Mouse (Mus musculus) midbrain, postnatal 0 days (tissue): ENCODE results near the gene Phkg2. TPM values are rescaled to one million over a fixed set of nuclear protein-coding genes. Genes with fewer than 3 reads are reported as not detected.

Experiments used
- ATAC-seq: fragments of 200-750 bp; cut with Nextera tagmentation; 2 replicates; pipeline ENCODE4 v1.8.0; 2017; ENCODE audit warnings: moderate number of reproducible peaks, mild to moderate bottlenecking, moderate TSS enrichment, moderate library complexity; ENCODE audit not compliant: low FRiP score
- DNase-seq: peaks from one replicate; pipeline ENCODE4 v3.0.0-alpha.2; 2015; ENCODE audit warnings: low spot score
- H3K27ac ChIP-seq: fragments of 300-500 bp; sonication (generic); 2 replicates; pipeline ENCODE4 v1.5.1; 2014; ENCODE audit warnings: low read depth, mild to moderate bottlenecking, low read length, mixed read lengths
- H3K27me3 ChIP-seq: fragments of 300-500 bp; sonication (generic); 2 replicates; pipeline ENCODE4 v1.6.1; 2014; ENCODE audit warnings: low read length, control low read depth, mixed read lengths; ENCODE audit not compliant: insufficient read depth
- H3K36me3 ChIP-seq: fragments of 300-500 bp; sonication (generic); 2 replicates; pipeline ENCODE4 v1.6.1; 2014; ENCODE audit warnings: low read length, control low read depth, mixed read lengths; ENCODE audit not compliant: insufficient read depth
- H3K4me1 ChIP-seq: fragments of 300-500 bp; sonication (generic); 2 replicates; pipeline ENCODE4 v1.6.1; 2014; ENCODE audit warnings: mild to moderate bottlenecking, control low read depth, antibody characterized with exemption, low read length, mixed read lengths; ENCODE audit not compliant: insufficient read depth
- H3K4me2 ChIP-seq: fragments of 300-500 bp; sonication (generic); 2 replicates; pipeline ENCODE4 v1.6.1; 2014; ENCODE audit warnings: low read depth, mild to moderate bottlenecking, low read length, mixed read lengths; ENCODE audit not compliant: poor library complexity, severe bottlenecking
- H3K4me3 ChIP-seq: fragments of 300-500 bp; sonication (generic); 2 replicates; pipeline ENCODE4 v1.5.1; 2014; ENCODE audit warnings: low read depth, mild to moderate bottlenecking, low read length, moderate library complexity
- H3K9ac ChIP-seq: fragments of 300-500 bp; sonication (generic); replicated peaks from 2 replicates; pipeline ENCODE4 v1.6.1; 2014; ENCODE audit warnings: mild to moderate bottlenecking, low read length, moderate library complexity, mixed read lengths; ENCODE audit not compliant: poor library complexity, severe bottlenecking
- H3K9me3 ChIP-seq: fragments of 300-500 bp; sonication (generic); 2 replicates; pipeline ENCODE4 v1.6.1; 2016; ENCODE audit warnings: low read length, control low read depth
- CTCF ChIP-seq: IDR thresholded peaks from 2 replicates; pipeline ENCODE4 v1.5.1; 2016; ENCODE audit warnings: antibody characterized with exemption, mild to moderate bottlenecking
- WGBS: fragments of 180-500 bp; shearing (Covaris S2); extraction: QIAGEN DNeasy Blood & Tissue Kit; methylation state at CpG from one replicate; pipeline ENCODE4 v1.1.7; 2014; 5-methylcytosine and 5-hydroxymethylcytosine counted together
- polyA plus RNA-seq: library from polyadenylated mRNA; unstranded; fragments of >200 nt; fragmentation: Nextera tagmentation; extraction: Ambion mirVana; gene quantifications from 2 replicates; pipeline ENCODE4 v1.2.1, GENCODE M21; 2015
- total RNA-seq: library from RNA; depleted of rRNA; stranded (reverse); fragments of >200 nt; gene quantifications from 2 replicates; pipeline ENCODE4 v1.2.3, GENCODE M21; 2014

Gene Phkg2
- total and polyA plus RNA-seq, 2 experiments from 2014 or later = 54.0 to 62.5 TPM

DNA sequence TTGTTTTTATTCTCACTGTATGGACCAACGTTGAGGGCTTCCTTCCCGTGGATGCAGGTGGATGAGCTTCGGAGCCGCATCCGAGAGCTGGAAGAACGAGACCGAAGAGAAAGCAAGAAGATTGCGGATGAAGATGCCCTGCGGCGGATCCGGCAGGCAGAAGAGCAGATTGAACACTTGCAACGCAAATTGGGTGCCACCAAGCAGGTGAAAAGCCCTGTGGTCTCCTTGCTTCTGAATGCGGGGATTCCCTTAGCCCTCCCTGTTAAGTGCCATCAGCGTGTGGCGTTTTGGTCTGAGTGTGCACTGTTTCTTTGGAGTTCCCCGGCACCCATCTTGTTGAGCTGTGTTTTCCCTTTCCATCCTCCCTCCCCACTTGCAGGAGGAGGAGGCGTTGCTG lies 23.6 kb downstream of the Phkg2 start:
- Histone ChIP-seq H3K4me2 (no peak overlapping the region), H3K27me3 (no peaks in the 10 kb centered on the region), H3K27ac (no peak overlapping the region), H3K4me3 (no peak overlapping the region), H3K9ac (no peak overlapping the region), H3K36me3 (peaks cover 90% of the 10 kb centered on the region), H3K4me1 (no peaks in the 10 kb centered on the region), H3K9me3 (no peaks in the 10 kb centered on the region)
- 96% methylated on average over 17 of the region's 17 CpGs for WGBS
- no peak for TF ChIP-seq CTCF
- ATAC-seq (no peak), DNase-seq (no peak)

- no peaks in the 10 kb centered on the region for H3K4me1 ChIP-seq
- no peaks in the 10 kb centered on the region for H3K9me3 ChIP-seq
- DNase-seq (no peak), ATAC-seq (no peak)
- no peaks in the 10 kb centered on the region for H3K27me3 ChIP-seq
- 95% methylated on average over 7 of the region's 7 CpGs for WGBS
- no peak overlapping the region for H3K9ac ChIP-seq
- H3K36me3 ChIP-seq = peaks cover 85% of the 10 kb centered on the region
- no peak overlapping the region for H3K4me2 ChIP-seq
- no peak for TF ChIP-seq CTCF
- H3K4me3 ChIP-seq = no peak overlapping the region
- H3K27ac ChIP-seq = no peak overlapping the region
These were observed 27.5 kb downstream of the Phkg2 start for GRCm38 (mm10) chr7:127600612-127601011.

- 84% methylated on average over 4 of the region's 4 CpGs for WGBS
- no peak for TF ChIP-seq CTCF
- Histone ChIP-seq H3K4me1 (no peaks in the 10 kb centered on the region), H3K9me3 (no peaks in the 10 kb centered on the region), H3K9ac (no peak overlapping the region), H3K27me3 (no peaks in the 10 kb centered on the region), H3K36me3 (peaks cover 73% of the 10 kb centered on the region), H3K27ac (no peak overlapping the region), H3K4me3 (no peak overlapping the region), H3K4me2 (no peak overlapping the region)
- no peak for DNase-seq
- ATAC-seq = no peak
These were observed 28.6 kb downstream of the Phkg2 start for GRCm38 (mm10) chr7:127601735-127602134.

GRCm38 (mm10) chr7:127602903-127603302 lies 29.8 kb downstream of the Phkg2 start:
- no peak for TF ChIP-seq CTCF
- Histone ChIP-seq H3K27ac (no peak overlapping the region), H3K9me3 (no peaks in the 10 kb centered on the region), H3K4me3 (no peak overlapping the region), H3K27me3 (no peaks in the 10 kb centered on the region), H3K4me1 (no peaks in the 10 kb centered on the region), H3K4me2 (no peak overlapping the region), H3K36me3 (peaks cover 72% of the 10 kb centered on the region), H3K9ac (no peak overlapping the region)
- DNase-seq = no peak
- no peak for ATAC-seq
- whole genome bisulfite sequencing = 85% methylated on average over 2 of the region's 2 CpGs

DNA sequence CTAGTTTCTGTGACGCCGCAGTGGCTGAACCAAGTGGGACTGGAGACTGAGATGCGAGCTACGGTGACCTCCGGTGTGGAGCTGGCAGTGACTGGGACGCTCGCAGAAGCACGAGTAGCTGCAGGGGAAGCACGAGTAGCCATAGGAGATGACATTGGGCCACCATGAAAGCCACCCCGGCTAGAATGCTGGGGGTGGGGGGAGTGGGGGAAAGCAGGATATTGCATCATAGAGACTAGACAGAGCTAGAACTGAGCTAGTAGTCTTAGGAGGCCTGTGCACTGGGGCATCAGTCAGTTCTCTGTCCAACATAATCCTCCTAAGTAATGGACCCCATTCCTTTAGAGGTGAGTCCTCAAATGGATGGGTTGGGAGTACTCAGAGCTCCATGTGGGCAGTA lies 31.1 kb downstream of the Phkg2 start:
- TF ChIP-seq CTCF = no peak
- H3K27ac ChIP-seq = no peak overlapping the region
- no peaks in the 10 kb centered on the region for H3K4me1 ChIP-seq
- H3K9me3 ChIP-seq = no peaks in the 10 kb centered on the region
- WGBS = 91% methylated on average over 10 of the region's 10 CpGs
- no peak for DNase-seq
- no peak overlapping the region for H3K4me3 ChIP-seq
- no peaks in the 10 kb centered on the region for H3K27me3 ChIP-seq
- no peak overlapping the region for H3K4me2 ChIP-seq
- peaks cover 72% of the 10 kb centered on the region for H3K36me3 ChIP-seq
- H3K9ac ChIP-seq = no peak overlapping the region
- no peak for ATAC-seq

DNA sequence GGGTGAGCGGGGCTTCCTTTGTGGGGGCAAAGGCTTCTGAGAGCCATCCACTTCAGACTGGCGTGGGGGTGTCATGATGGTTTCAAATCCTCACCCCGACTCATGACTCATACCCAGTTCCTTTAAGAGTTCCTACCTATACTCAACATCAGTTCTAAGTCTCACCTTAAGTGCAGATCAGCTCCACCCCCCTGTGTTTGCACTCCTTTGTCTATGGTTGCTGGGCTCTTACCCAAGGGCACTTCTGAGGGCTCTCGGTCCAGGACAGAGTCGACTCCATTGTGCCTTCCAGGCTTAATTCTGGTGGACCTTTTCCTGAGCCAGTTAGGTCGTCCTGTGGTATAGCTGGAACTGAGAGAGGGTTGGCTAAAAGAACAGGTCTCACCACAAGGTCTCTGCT lies 34.0 kb downstream of the Phkg2 start:
- TF ChIP-seq CTCF = no peak
- Histone ChIP-seq H3K36me3 (peaks cover 78% of the 10 kb centered on the region), H3K4me1 (no peaks in the 10 kb centered on the region), H3K9ac (no peak overlapping the region), H3K9me3 (no peaks in the 10 kb centered on the region), H3K27ac (no peak overlapping the region), H3K4me3 (no peak overlapping the region), H3K27me3 (no peaks in the 10 kb centered on the region), H3K4me2 (no peak overlapping the region)
- 85% methylated on average over 6 of the region's 6 CpGs for WGBS
- ATAC-seq (no peak), DNase-seq (no peak)
